In genomic region chr15:62257955-62258354, GRCm38 (mm10) we compare ENCODE assay signal across 8 mouse cellular contexts.
DNase-seq lines count a peak whose midpoint lies in the region; ATAC-seq and TF ChIP-seq lines count a peak whose summit lies in the region.

No protein-coding gene starts in this region.

- H3K9ac ChIP-seq in MEL (ENCODE audit: control insufficient read depth, low read depth, low read length, poor library complexity, severe bottlenecking), result no peak overlapping the region
- H3K9ac ChIP-seq in forebrain, postnatal 0 days, result no peak overlapping the region
- no peak overlapping the region for H3K9ac ChIP-seq in hindbrain, embryonic 14.5 days
- no peak overlapping the region for H3K9ac ChIP-seq in limb, embryonic 13.5 days
- no peak overlapping the region for H3K9ac ChIP-seq in midbrain, embryonic 16.5 days (ENCODE audit: low read depth, low read length)

- peak; percentile 13 for DNase-seq in MEL (ENCODE audit: low read depth, low spot score)
- DNase-seq in brain, adult 2 months (ENCODE audit: low read depth, low spot score), result peak; percentile 61
- peak; percentile 17 for DNase-seq in forebrain, postnatal 0 days
- DNase-seq in hindbrain, embryonic 14.5 days (ENCODE audit: low spot score), result peak; percentile 29
- peak; percentile 4 for DNase-seq in yolk sac, embryonic 10.5 days (ENCODE audit: low spot score)
- no peak for DNase-seq in spleen, adult 18-20 months

- H3K79me2 ChIP-seq in MEL (ENCODE audit: control insufficient read depth, insufficient read depth, low read length, poor library complexity), result no peaks in the 10 kb centered on the region

- no peak for TF ChIP-seq RAD21 in MEL (IDR thresholded peaks at IDR 0.05; ENCODE audit: low read depth, low read length)

- H3K4me2 ChIP-seq in forebrain, postnatal 0 days (ENCODE audit: low read depth), result no peak overlapping the region
- no peak overlapping the region for H3K4me2 ChIP-seq in hindbrain, embryonic 14.5 days (replicated peaks)
- no peak overlapping the region for H3K4me2 ChIP-seq in limb, embryonic 13.5 days (replicated peaks)
- H3K4me2 ChIP-seq in midbrain, embryonic 16.5 days (ENCODE audit: low read length), result no peak overlapping the region

- no peaks in the 10 kb centered on the region for H3K27me3 ChIP-seq in MEL (ENCODE audit: control insufficient read depth in 1 of 2, insufficient read depth in 2 of 2, low read length in 2 of 2)
- H3K27me3 ChIP-seq in forebrain, postnatal 0 days (ENCODE audit: insufficient read depth, low read length), result no peaks in the 10 kb centered on the region
- no peaks in the 10 kb centered on the region for H3K27me3 ChIP-seq in hindbrain, embryonic 14.5 days (ENCODE audit: control insufficient read depth, insufficient read depth, low read length)
- H3K27me3 ChIP-seq in limb, embryonic 13.5 days, result no peaks in the 10 kb centered on the region
- H3K27me3 ChIP-seq in midbrain, embryonic 16.5 days (ENCODE audit: control insufficient read depth, insufficient read depth, low read depth, low read length), result no peaks in the 10 kb centered on the region

- peaks cover 0 to 12% of the 10 kb centered on the region in 2 experiments; a peak in 2 of 4 replicates for H3K36me3 ChIP-seq in MEL (ENCODE audit: control insufficient read depth in 1 of 2, insufficient read depth in 2 of 2, low read length in 2 of 2)
- no peaks in the 10 kb centered on the region for H3K36me3 ChIP-seq in forebrain, postnatal 0 days (ENCODE audit: insufficient read depth)
- no peaks in the 10 kb centered on the region for H3K36me3 ChIP-seq in hindbrain, embryonic 14.5 days (replicated peaks; ENCODE audit: control insufficient read depth, insufficient read depth)
- no peaks in the 10 kb centered on the region for H3K36me3 ChIP-seq in limb, embryonic 13.5 days
- H3K36me3 ChIP-seq in midbrain, embryonic 16.5 days (ENCODE audit: control insufficient read depth, insufficient read depth, low read length), result no peaks in the 10 kb centered on the region

- no peak overlapping the region for H3K4me3 ChIP-seq in MEL (ENCODE audit: control insufficient read depth in 1 of 2, insufficient read depth in 1 of 2, low read depth in 2 of 2, low read length in 2 of 2)
- no peak overlapping the region for H3K4me3 ChIP-seq in forebrain, postnatal 0 days (ENCODE audit: low read depth, low read length)
- no peak overlapping the region for H3K4me3 ChIP-seq in hindbrain, embryonic 14.5 days (replicated peaks; ENCODE audit: low read length)
- no peak overlapping the region for H3K4me3 ChIP-seq in limb, embryonic 13.5 days
- no peak overlapping the region for H3K4me3 ChIP-seq in midbrain, embryonic 16.5 days (ENCODE audit: low read depth, low read length)

- TF ChIP-seq EP300 in MEL (IDR thresholded peaks at IDR 0.05; ENCODE audit: low read depth in 1 of 2, low read length in 2 of 2), result no peak

- H3K27ac ChIP-seq in MEL (ENCODE audit: control insufficient read depth, low read depth, low read length), result no peak overlapping the region
- no peak overlapping the region for H3K27ac ChIP-seq in forebrain, postnatal 0 days (ENCODE audit: low read depth, low read length)
- no peak overlapping the region for H3K27ac ChIP-seq in hindbrain, embryonic 14.5 days
- H3K27ac ChIP-seq in limb, embryonic 13.5 days, result no peak overlapping the region
- H3K27ac ChIP-seq in midbrain, embryonic 16.5 days (ENCODE audit: low read length), result no peak overlapping the region

- peak; percentile 85 for ATAC-seq in forebrain, postnatal 0 days
- ATAC-seq in hindbrain, embryonic 14.5 days (ENCODE audit: low FRiP score), result peak; percentile 71; the same call in 1 of the 2 replicates
- ATAC-seq in limb, embryonic 13.5 days (ENCODE audit: low FRiP score, low read depth), result peak; percentile 71
- ATAC-seq in midbrain, embryonic 16.5 days, result peak; percentile 89

- TF ChIP-seq POLR2A in MEL (IDR thresholded peaks at IDR 0.05; ENCODE audit: control insufficient read depth in 1 of 2, insufficient read depth in 1 of 2, low read depth in 1 of 2, low read length in 2 of 2, poor library complexity in 1 of 2), result no peak

- TF ChIP-seq CTCF in MEL (IDR thresholded peaks at IDR 0.05 in 2 of 3, conservative IDR thresholded peaks at IDR 0.05 in 1 of 3; ENCODE audit: control insufficient read depth in 1 of 3, insufficient read depth in 1 of 3, low read depth in 2 of 3, low read length in 3 of 3, poor library complexity in 1 of 3, severe bottlenecking in 1 of 3), result no peak
- TF ChIP-seq CTCF in forebrain, postnatal 0 days (IDR thresholded peaks at IDR 0.05; ENCODE audit: low read depth), result no peak

- no peaks in the 10 kb centered on the region for H3K9me3 ChIP-seq in MEL (replicated peaks; ENCODE audit: insufficient read depth, low read length)
- no peaks in the 10 kb centered on the region for H3K9me3 ChIP-seq in forebrain, postnatal 0 days (ENCODE audit: low read length)
- no peaks in the 10 kb centered on the region for H3K9me3 ChIP-seq in hindbrain, embryonic 14.5 days (ENCODE audit: control insufficient read depth, low read length)
- no peaks in the 10 kb centered on the region for H3K9me3 ChIP-seq in limb, embryonic 13.5 days
- H3K9me3 ChIP-seq in midbrain, embryonic 16.5 days (replicated peaks; ENCODE audit: control insufficient read depth, low read length, poor library complexity, severe bottlenecking), result no peaks in the 10 kb centered on the region

- H3K4me1 ChIP-seq in MEL (ENCODE audit: control insufficient read depth in 1 of 2, insufficient read depth in 2 of 2, low read length in 2 of 2), result 0 out of 4 replicates have a peak, but pooled peaks cover 0 to 4% of the 10 kb centered on the region in 2 experiments
- no peaks in the 10 kb centered on the region for H3K4me1 ChIP-seq in forebrain, postnatal 0 days (ENCODE audit: insufficient read depth)
- peaks cover 8% of the 10 kb centered on the region for H3K4me1 ChIP-seq in hindbrain, embryonic 14.5 days (replicated peaks; ENCODE audit: control insufficient read depth, insufficient read depth, low read length)
- H3K4me1 ChIP-seq in limb, embryonic 13.5 days, result peaks cover 7% of the 10 kb centered on the region
- peaks cover 3% of the 10 kb centered on the region; the same call in 1 of the 2 replicates for H3K4me1 ChIP-seq in midbrain, embryonic 16.5 days (ENCODE audit: control insufficient read depth, insufficient read depth, low read length)

- 15% methylated on average over 3 of the region's 3 CpGs for WGBS in forebrain, postnatal 0 days
- WGBS in hindbrain, embryonic 14.5 days, result 15% methylated on average over 3 of the region's 3 CpGs
- 24% methylated on average over 3 of the region's 3 CpGs for WGBS in limb, embryonic 13.5 days
- 11% methylated on average over 3 of the region's 3 CpGs for WGBS in midbrain, embryonic 16.5 days

TF ChIP-seq in MEL, 35 proteins besides CTCF, POLR2A, EP300 and RAD21:
- TF ChIP-seq USF1 (IDR thresholded peaks at IDR 0.05; ENCODE audit: low read depth, low read length) (no peak), ZKSCAN1 (IDR thresholded peaks at IDR 0.05; ENCODE audit: low read depth, low read length) (no peak), SMC3 (IDR thresholded peaks at IDR 0.05; ENCODE audit: low read depth, low read length) (no peak), POLR2AphosphoS5 (IDR thresholded peaks at IDR 0.05; ENCODE audit: borderline replicate concordance, low read depth, low read length) (no peak), UBTF (IDR thresholded peaks at IDR 0.05; ENCODE audit: borderline replicate concordance, insufficient read depth, low read depth, low read length) (no peak), USF2 (IDR thresholded peaks at IDR 0.05; ENCODE audit: borderline replicate concordance in 1 of 2, insufficient read depth in 1 of 2, low read depth in 1 of 2, low read length in 2 of 2) (no peak), ZC3H11A (IDR thresholded peaks at IDR 0.05; ENCODE audit: low read depth, low read length) (no peak)

Comparison
In these comparisons a context has a peak if more than half of its experiments do, and no peak if none do; other contexts are left out.
1. DNase-seq: peak in MEL (single experiment), brain, adult 2 months (single experiment), forebrain, postnatal 0 days (single experiment), hindbrain, embryonic 14.5 days (single experiment) and yolk sac, embryonic 10.5 days (single experiment); none in spleen, adult 18-20 months (0 of 2).
2. Peak in every context shown above with its lines, with median percentiles within 50 percentile points of each other: ATAC-seq.